Mouse (Mus musculus) adrenal gland, postnatal 25 days (tissue): ENCODE data around the gene Irs3. TPM values are rescaled to one million over a fixed set of nuclear protein-coding genes. Genes with fewer than 3 reads are reported as not detected.

Experiments
- total RNA-seq: library from RNA; stranded (reverse); gene quantifications from 2 replicates; pipeline ENCODE4 v1.2.3, GENCODE M21; 2021

Gene Irs3
- total RNA-seq, 1 experiment from 2014 or later, result 4.9 TPM

Other genes with a start within 250 kb of the Irs3 start
- not detected in 2 replicates for gene Zan, start 168.7 kb downstream of the Irs3 start, total RNA-seq
- gene Pop7, start 143.2 kb downstream of the Irs3 start, total RNA-seq, result 29.9 and 31.7 TPM in 2 replicates
- gene Gigyf1, start 127.2 kb downstream of the Irs3 start, total RNA-seq, result 34.7 and 52.3 TPM in 2 replicates
- not detected in 2 replicates for gene Epo, start 112.5 kb downstream of the Irs3 start, total RNA-seq
- gene Gnb2, start 112.2 kb downstream of the Irs3 start, total RNA-seq, result 580 and 681 TPM in 2 replicates
- gene Actl6b, start 92.2 kb downstream of the Irs3 start, total RNA-seq, result 2.7 and 6.4 TPM in 2 replicates
- gene Tfr2, start 75.9 kb downstream of the Irs3 start, total RNA-seq, result 0.85 and 2.9 TPM in 2 replicates
- gene Mospd3, start 44.7 kb downstream of the Irs3 start, total RNA-seq, result 54.1 and 59.1 TPM in 2 replicates
- gene Pcolce, start 31.9 kb downstream of the Irs3 start, total RNA-seq, result 931 and 937 TPM in 2 replicates
- gene Fbxo24, start 16.7 kb downstream of the Irs3 start, total RNA-seq, result 1.0 and 2.2 TPM in 2 replicates
- 19.3 and 35.7 TPM in 2 replicates for gene Lrch4, start 16.6 kb downstream of the Irs3 start, total RNA-seq
- 13.4 and 18.2 TPM in 2 replicates for gene Gm20605, start 16.5 kb downstream of the Irs3 start, total RNA-seq
- gene Sap25, start 4.4 kb downstream of the Irs3 start, total RNA-seq, result 10.0 and 14.0 TPM in 2 replicates
- 32.1 and 43.7 TPM in 2 replicates for gene Agfg2, start 39.0 kb upstream of the Irs3 start, total RNA-seq
- gene Nyap1, start 95.9 kb upstream of the Irs3 start, total RNA-seq, result 3.0 and 5.6 TPM in 2 replicates
- gene Tsc22d4, start 100.0 kb upstream of the Irs3 start, total RNA-seq, result 86.0 and 104 TPM in 2 replicates
- 30.9 and 34.0 TPM in 2 replicates for gene Ppp1r35, start 133.1 kb upstream of the Irs3 start, total RNA-seq
- gene Mepce, start 141.9 kb upstream of the Irs3 start, total RNA-seq, result 58.3 and 66.5 TPM in 2 replicates
- 3.6 and 5.2 TPM in 2 replicates for gene Zcwpw1, start 142.1 kb upstream of the Irs3 start, total RNA-seq
- gene Pilra, start 190.6 kb upstream of the Irs3 start, total RNA-seq, result 0.67 and 2.8 TPM in 2 replicates
- 0.97 TPM in 1 of 2 replicates, not detected in the other for gene Pilrb1, start 212.4 kb upstream of the Irs3 start, total RNA-seq
- gene Pilrb2, start 226.1 kb upstream of the Irs3 start, total RNA-seq, result 0.64 and 0.86 TPM in 2 replicates